Mouse (Mus musculus) embryonic facial prominence, embryonic 12.5 days (tissue): ENCODE measurements around the gene Gm13040. TPM values are rescaled to one million over a fixed set of nuclear protein-coding genes. Genes with fewer than 3 reads are reported as not detected.
"Not testable (repeated sequence)": the region's sequence is repeated elsewhere in the genome, so short reads cannot be mapped to it uniquely, and the experiment has no call there.

ENCODE experiments used
- ATAC-seq: fragments of 200-750 bp; cut with Nextera tagmentation; 2 replicates; pipeline ENCODE4 v1.8.0; 2017; ENCODE audit not compliant: insufficient number of reproducible peaks, insufficient read depth, low FRiP score, low TSS enrichment
- H3K27ac ChIP-seq: fragments of 300-500 bp; sonication (generic); 2 replicates; pipeline ENCODE4 v1.5.1; 2016; ENCODE audit warnings: mild to moderate bottlenecking
- H3K27me3 ChIP-seq: fragments of 300-500 bp; sonication (generic); 2 replicates; pipeline ENCODE4 v1.6.1; 2016; ENCODE audit warnings: mild to moderate bottlenecking, moderate library complexity
- H3K36me3 ChIP-seq: fragments of 300-500 bp; sonication (generic); 2 replicates; pipeline ENCODE4 v1.6.1; 2016; ENCODE audit warnings: mild to moderate bottlenecking
- H3K4me1 ChIP-seq: fragments of 300-500 bp; sonication (generic); 2 replicates; pipeline ENCODE4 v1.6.1; 2016
- H3K4me2 ChIP-seq: fragments of 300-500 bp; sonication (generic); replicated peaks from 2 replicates; pipeline ENCODE4 v1.6.1; 2016; ENCODE audit warnings: mild to moderate bottlenecking, moderate library complexity
- H3K4me3 ChIP-seq: fragments of 300-500 bp; sonication (generic); 2 replicates; pipeline ENCODE4 v1.5.1; 2016; ENCODE audit warnings: mild to moderate bottlenecking
- H3K9ac ChIP-seq: fragments of 300-500 bp; sonication (generic); 2 replicates; pipeline ENCODE4 v1.6.1; 2016; ENCODE audit warnings: mild to moderate bottlenecking, moderate library complexity
- H3K9me3 ChIP-seq: fragments of 300-500 bp; sonication (generic); 2 replicates; pipeline ENCODE4 v1.6.1; 2016; ENCODE audit warnings: mild to moderate bottlenecking, moderate library complexity
- WGBS: fragments of 180-500 bp; shearing (Covaris S2); methylation state at CpG from one replicate; pipeline ENCODE4 v1.1.7; 2016; 5-methylcytosine and 5-hydroxymethylcytosine counted together
- polyA plus RNA-seq: library from polyadenylated mRNA; unstranded; fragments of >200 nt; fragmentation: Nextera tagmentation; extraction: Ambion mirVana; gene quantifications from 2 replicates; pipeline ENCODE4 v1.2.1, GENCODE M21; 2016

Gene Gm13040
- not detected in 2 replicates for polyA plus RNA-seq

- H3K9ac ChIP-seq, ATAC-seq, H3K4me2 ChIP-seq, H3K4me3 ChIP-seq, H3K27me3 ChIP-seq, H3K27ac ChIP-seq, H3K9me3 ChIP-seq, H3K4me1 ChIP-seq, H3K36me3 ChIP-seq: not testable (repeated sequence)
- WGBS: no CpG with 5 or more reads among the region's 3 CpGs
These were observed at the start of gene Gm13040 for GRCm38 (mm10) chr4:143535654-143536053. Gm13040 (plus strand) TSS chr4:143535954.

GRCm38 (mm10) chr4:143511043-143511442 is 24.7 kb upstream of the Gm13040 start, which contains the start of gene Gm13043:
Gm13043 (plus strand) TSS chr4:143511343.
- no peak within 1 kb of the TSS for H3K9ac ChIP-seq
- H3K27me3 ChIP-seq: no peaks in the 10 kb centered on the region
- no peak within 1 kb of the TSS for H3K4me2 ChIP-seq
- no peak for ATAC-seq
- H3K9me3 ChIP-seq: 0 out of 2 replicates have a peak, but pooled peaks cover 3% of the 10 kb centered on the region
- H3K4me1 ChIP-seq: no peaks in the 10 kb centered on the region
- no peak within 1 kb of the TSS for H3K27ac ChIP-seq
- no peaks in the 10 kb centered on the region for H3K36me3 ChIP-seq
- WGBS: 79% methylated on average over 3 of the region's 3 CpGs
- H3K4me3 ChIP-seq: no peak within 1 kb of the TSS

- not testable (repeated sequence) for H3K27ac ChIP-seq, H3K27me3 ChIP-seq, H3K36me3 ChIP-seq, H3K4me1 ChIP-seq, H3K4me2 ChIP-seq, H3K9me3 ChIP-seq, H3K4me3 ChIP-seq, H3K9ac ChIP-seq, ATAC-seq
- WGBS: no CpG with 5 or more reads among the region's 3 CpGs
These were observed 15.6 kb downstream of the Gm13040 start, which contains the start of the genes BC080695 and Gm13057 for GRCm38 (mm10) chr4:143551400-143551799. BC080695 (plus strand) TSS chr4:143551700. Gm13057 (plus strand) TSS chr4:143551709.

Other genes starting within 250 kb of the Gm13040 start
- 37.1 and 39.0 TPM in 2 replicates for gene Pdpn, start 236.4 kb upstream of the Gm13040 start, polyA plus RNA-seq
- 0.40 and 0.43 TPM in 2 replicates for gene Lrrc38, start 186.2 kb upstream of the Gm13040 start, polyA plus RNA-seq
- gene Pramel1, start 141.5 kb upstream of the Gm13040 start, polyA plus RNA-seq: not detected in 2 replicates
- 25.4 and 25.5 TPM in 2 replicates for gene Pramef8, start 123.5 kb upstream of the Gm13040 start, polyA plus RNA-seq
- gene Oog4, start 85.6 kb upstream of the Gm13040 start, polyA plus RNA-seq: not detected in 2 replicates
- gene Gm13043, start 24.6 kb upstream of the Gm13040 start, polyA plus RNA-seq: not detected in 2 replicates
- not detected in 2 replicates for gene BC080695, start 15.7 kb downstream of the Gm13040 start, polyA plus RNA-seq
- not detected in 2 replicates for gene Gm13057, start 15.8 kb downstream of the Gm13040 start, polyA plus RNA-seq
- gene Gm13083, start 79.0 kb downstream of the Gm13040 start, polyA plus RNA-seq: not detected in 2 replicates
- not detected in 2 replicates for gene Gm13088, start 121.3 kb downstream of the Gm13040 start, polyA plus RNA-seq
- gene Gm13089, start 166.8 kb downstream of the Gm13040 start, polyA plus RNA-seq: not detected in 2 replicates
- not detected in 2 replicates for gene Gm13078, start 183.5 kb downstream of the Gm13040 start, polyA plus RNA-seq